ENCODE assay signal across 22 mouse cellular contexts in genomic region chr5:71842241-71842640, GRCm38 (mm10).
"Had no signal": no experiment of that assay in that cellular context is flagged by ENCODE, and none has a peak within 500 bp of the region (broad histone marks: within the 10 kb centered on the region; RNA-seq: fewer than 3 reads in every experiment).

No protein-coding gene starts in this region.

- ATAC-seq: liver, postnatal 0 days; lung, postnatal 0 days; midbrain, embryonic 15.5 days had no signal

- H3K4me1 ChIP-seq: limb, embryonic 12.5 days; limb, embryonic 15.5 days; midbrain, embryonic 12.5 days; midbrain, embryonic 15.5 days; neural tube, embryonic 12.5 days; neural tube, embryonic 15.5 days had no signal

- H3K4me2 ChIP-seq: limb, embryonic 12.5 days; limb, embryonic 15.5 days; liver, embryonic 11.5 days; lung, embryonic 14.5 days; midbrain, embryonic 12.5 days; midbrain, embryonic 15.5 days; neural tube, embryonic 12.5 days; neural tube, embryonic 15.5 days had no signal

- H3K9me3 ChIP-seq: limb, embryonic 12.5 days; limb, embryonic 15.5 days; midbrain, embryonic 12.5 days; midbrain, embryonic 15.5 days; neural tube, embryonic 12.5 days; neural tube, embryonic 15.5 days had no signal

- DNase-seq: kidney, adult 2 months; kidney, postnatal 25 days; left cerebral cortex, postnatal 4 days; liver, postnatal 0 days; lung, embryonic 14.5 days; retina, postnatal 1 day; right cerebral cortex, postnatal 14 days; thymus, adult 2 months; thymus, postnatal 14 days; thymus, postnatal 4 days had no signal

- H3K36me3 ChIP-seq: limb, embryonic 12.5 days; limb, embryonic 15.5 days; midbrain, embryonic 12.5 days; midbrain, embryonic 15.5 days; neural tube, embryonic 12.5 days; neural tube, embryonic 15.5 days had no signal

- H3K27me3 ChIP-seq: limb, embryonic 12.5 days; limb, embryonic 15.5 days; midbrain, embryonic 12.5 days; midbrain, embryonic 15.5 days; neural tube, embryonic 12.5 days; neural tube, embryonic 15.5 days had no signal

- H3K4me3 ChIP-seq: layer of hippocampus, adult 2 months; limb, embryonic 12.5 days; limb, embryonic 15.5 days; midbrain, embryonic 12.5 days; midbrain, embryonic 15.5 days; neural tube, embryonic 12.5 days; neural tube, embryonic 15.5 days had no signal

- H3K27ac ChIP-seq: kidney, postnatal 0 days; layer of hippocampus, adult 2 months; limb, embryonic 12.5 days; limb, embryonic 15.5 days; liver, embryonic 14.5 days; macrophage; midbrain, embryonic 12.5 days; midbrain, embryonic 15.5 days; neural tube, embryonic 12.5 days; neural tube, embryonic 15.5 days had no signal

- H3K9ac ChIP-seq: limb, embryonic 12.5 days; limb, embryonic 15.5 days; liver, embryonic 14.5 days; liver, postnatal 0 days; lung, embryonic 14.5 days; midbrain, embryonic 12.5 days; midbrain, embryonic 15.5 days; neural tube, embryonic 12.5 days; neural tube, embryonic 15.5 days had no signal
